Mouse (Mus musculus) layer of hippocampus, postnatal 25 days (tissue): Measurements from ENCODE around the gene Plvap. TPM values are rescaled to one million over a fixed set of nuclear protein-coding genes. Genes with fewer than 3 reads are reported as not detected.

Experiments used
- DNase-seq, 2 experiments: peaks; one replicate each; pipeline ENCODE4 v3.0.0; 2022; ENCODE audit warnings: mixed read lengths in 2 of 2, low spot score in 1 of 2; ENCODE audit errors: extremely low spot score in 1 of 2
- total RNA-seq, 2 experiments: library from RNA; stranded (reverse); gene quantifications; 2 replicates each; pipeline ENCODE4 v1.2.3; 2021

Plvap gene
- 1 to 10 TPM; 6.1 to 6.7 TPM for total RNA-seq

DNA sequence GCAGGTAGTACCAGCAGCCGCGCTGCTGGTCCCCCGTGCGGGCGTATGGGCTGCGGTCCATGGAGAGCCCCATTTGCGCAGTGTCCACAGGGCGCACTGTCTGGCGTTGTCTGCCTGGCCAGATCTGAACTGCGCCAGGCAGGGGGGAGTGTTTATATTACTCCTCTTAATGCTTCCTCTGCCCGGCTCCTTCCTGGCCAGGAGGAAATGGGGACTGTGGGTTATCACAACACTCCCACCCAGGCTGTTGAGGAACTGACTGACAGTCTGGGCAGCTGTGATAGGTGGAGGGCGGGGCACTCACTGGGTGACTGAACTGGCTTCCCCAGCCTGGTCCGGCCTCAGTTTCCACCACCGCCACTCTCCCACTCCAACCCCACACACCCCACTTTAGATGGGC is at the start of gene Plvap:
Gene Plvap (minus strand): TSS at position 109 of the 400 bp plus-strand sequence.
- no peak for DNase-seq

DNA sequence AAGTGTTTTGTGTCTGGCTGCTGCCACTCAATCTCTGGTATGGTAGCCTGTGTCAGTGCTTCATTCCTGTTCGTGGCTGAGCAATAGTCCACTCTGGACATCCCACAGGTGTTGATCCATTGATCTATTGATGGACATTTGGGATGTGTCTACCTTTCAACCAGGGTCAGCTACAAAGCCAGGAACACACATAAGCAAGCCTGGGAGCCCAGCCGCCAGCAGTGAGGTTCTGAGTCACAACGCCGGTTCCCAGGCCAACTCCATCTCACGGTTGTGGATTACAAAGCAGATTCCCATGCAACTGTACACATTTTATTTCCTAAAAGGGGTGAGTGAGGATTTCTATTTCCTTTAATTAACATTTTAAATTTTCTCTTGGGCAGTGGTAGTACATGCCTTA is 49.2 kb upstream of the Plvap start:
- no peak for DNase-seq

DNA sequence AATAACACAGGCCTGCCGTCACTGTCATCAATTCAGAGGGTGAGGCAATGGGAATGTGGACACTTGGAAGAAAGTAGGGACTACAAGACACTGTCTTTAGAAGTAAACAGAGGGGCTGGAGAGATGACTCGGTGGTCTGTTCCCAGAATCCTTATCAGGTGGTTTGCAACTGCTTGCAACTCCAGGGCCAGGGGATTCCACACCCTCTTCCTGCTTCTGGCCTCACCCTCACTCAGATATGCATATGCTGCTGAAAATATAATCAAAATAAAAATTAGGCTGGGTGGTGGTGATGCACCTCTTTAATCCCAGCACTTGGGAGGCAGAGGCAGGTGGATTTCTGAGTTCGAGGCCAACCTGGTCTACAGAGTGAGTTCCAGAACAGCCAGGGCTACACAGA is 48.5 kb upstream of the Plvap start:
- no peak for DNase-seq

DNA sequence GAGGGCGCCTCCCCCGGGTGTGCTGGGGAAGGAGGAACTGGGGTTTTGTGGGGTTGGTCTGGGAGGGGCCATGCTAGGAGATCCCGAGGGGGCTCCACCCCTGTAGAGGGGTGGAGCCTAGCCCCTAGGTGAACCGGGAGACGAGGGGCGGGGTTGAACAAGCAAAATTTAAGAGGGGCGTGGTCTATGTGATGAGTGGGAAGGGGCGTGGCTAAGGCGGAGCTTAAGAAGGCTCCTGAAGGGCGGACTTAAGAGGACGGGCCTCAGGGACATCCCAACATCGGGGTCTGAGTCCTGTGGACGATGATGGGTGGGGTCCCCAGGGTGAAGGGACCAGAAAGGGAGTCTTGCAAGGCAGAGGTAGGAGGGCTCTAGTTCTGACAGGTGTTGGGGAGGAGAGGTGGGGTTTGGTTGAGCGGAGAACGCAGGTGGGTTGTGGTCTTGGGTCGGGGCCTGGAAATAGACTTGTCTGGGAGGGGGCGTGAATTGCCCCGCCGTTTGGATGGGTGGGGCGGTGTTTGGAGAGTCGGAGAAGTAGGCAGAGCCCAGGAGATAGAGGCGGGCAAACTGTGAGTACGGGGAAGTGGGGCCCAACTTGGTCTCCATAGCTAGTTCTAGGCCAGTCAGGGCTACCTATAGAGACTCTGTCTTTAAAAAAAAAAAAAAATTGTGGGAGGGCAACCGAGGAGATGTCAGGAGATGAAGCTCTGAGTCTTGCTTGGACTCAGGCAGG is 47.6 kb upstream of the Plvap start:
- no peak for DNase-seq

DNA sequence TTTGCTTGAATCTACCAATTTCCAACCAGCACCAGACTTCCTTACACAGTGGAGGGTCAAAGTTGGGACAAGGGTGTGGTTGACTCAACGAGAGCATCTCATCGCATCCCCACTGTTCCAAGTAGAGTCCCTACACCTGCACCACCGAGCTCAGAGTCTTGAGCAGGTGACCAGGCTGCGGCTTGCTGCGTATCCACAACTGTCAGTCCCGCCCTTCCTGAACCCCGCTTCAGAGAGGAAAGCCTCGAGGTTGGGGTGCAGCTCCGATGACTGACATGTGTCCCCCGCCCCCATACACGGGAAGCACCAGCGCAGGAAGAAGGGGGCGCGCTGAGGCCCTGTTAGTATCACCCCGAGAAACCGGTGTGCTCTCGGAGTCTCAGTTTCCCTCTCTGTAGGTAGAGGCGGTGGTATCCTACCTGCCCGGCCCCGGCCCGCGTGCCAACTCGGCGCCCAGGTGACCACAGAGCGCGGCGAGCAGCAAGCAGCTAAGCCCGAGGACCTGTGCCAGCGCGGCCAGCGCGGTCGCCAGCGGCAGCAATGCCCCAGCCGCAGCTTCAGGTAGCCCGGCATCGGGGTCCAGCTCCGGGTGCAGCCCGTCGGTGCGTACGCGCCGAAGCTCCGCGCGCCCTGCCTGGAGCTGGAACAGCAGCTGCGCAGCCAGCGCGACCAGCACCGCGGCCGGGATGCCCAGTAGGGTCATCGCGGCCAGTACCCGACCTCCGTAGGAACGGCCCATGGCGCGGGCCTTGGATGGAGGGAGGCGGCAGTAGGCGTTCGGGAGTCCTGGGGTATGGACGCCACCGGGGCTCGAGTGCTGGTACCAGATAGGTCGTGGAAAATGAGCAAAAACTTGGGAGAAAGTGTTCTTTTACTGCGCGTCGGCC is 46.8 kb upstream of the Plvap start, which contains the start of gene Tmem221:
Gene Tmem221 (minus strand): TSS at position 801 of the 887 bp plus-strand sequence.
- no peak for DNase-seq

DNA sequence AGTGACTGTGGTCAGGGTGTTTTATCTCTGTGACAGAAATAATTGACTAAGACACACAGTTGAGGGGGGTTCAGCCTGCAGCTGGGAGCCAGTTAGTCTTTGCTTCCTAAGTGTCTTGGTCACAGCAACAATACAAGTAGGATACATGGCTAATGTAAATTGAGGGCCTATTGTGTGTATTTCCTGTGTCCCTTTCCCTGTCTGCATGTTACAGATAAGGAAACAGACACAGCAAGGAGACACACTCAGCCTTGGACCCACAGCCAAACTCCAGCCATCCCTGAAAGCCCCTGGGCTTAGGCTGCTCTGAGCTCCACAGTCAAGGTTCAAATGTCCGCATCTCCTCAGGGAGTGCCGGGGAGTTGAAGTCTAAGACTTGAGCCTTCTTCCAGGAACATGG is 43.1 kb upstream of the Plvap start:
- no peak for DNase-seq

DNA sequence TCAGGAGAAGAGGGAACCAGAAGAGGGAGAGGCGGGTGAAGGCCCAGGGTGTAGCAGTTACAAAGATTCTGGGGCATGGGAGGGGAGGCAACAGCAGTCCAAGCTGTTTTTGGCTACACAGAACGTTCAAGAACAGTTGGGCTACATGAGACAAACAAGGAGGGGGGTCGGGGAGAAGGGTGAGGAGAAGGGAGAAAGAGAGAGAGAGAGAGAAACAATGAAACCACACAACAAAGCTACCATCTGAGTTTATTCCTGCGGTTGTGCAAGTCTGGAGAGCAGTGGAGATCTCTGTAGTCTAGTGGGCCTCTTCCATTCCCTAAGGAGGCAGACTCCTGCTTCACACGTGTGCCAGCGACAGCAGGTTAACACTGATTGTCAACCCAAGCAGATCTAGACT is 42.4 kb upstream of the Plvap start:
- no peak for DNase-seq

DNA sequence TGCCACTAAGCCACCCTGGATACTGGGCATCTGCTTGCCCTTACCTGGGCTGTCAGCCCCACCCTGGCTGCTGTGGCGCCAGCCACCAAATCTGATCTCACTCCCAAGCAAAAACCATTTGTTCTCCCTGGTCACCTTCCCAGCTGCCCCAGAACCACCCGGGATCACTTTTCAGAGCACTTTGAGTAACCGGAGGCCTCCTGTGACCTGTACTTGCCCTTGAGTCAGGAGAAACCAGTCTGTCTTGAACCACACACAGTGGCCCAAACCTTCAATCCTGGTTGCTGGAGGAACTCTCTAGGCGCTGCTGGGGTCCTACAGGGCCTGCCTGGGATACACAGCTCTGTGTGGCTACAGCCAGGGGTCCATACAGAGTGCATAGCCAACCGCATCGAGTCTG is 41.2 kb upstream of the Plvap start:
- no peak for DNase-seq

DNA sequence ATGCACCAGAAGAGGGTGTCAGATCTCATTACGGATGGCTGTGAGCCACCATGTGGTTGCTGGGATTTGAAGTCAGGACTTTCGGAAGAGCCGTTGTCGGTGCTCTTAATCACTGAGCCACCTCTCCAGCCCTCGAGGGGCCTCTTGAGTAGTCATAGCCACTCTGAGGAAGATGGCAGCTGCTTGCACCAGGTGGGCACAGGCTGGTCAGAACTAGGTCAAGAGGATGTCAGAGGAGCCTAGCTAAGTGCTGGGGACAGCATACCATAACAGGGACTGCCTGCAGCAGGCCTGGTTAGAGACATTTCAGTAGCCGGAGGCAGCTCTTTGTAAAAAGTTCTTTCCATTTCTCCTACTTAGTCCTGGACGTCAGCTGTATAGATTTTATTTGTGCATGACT is 39.2 kb upstream of the Plvap start:
- no peak for DNase-seq

DNA sequence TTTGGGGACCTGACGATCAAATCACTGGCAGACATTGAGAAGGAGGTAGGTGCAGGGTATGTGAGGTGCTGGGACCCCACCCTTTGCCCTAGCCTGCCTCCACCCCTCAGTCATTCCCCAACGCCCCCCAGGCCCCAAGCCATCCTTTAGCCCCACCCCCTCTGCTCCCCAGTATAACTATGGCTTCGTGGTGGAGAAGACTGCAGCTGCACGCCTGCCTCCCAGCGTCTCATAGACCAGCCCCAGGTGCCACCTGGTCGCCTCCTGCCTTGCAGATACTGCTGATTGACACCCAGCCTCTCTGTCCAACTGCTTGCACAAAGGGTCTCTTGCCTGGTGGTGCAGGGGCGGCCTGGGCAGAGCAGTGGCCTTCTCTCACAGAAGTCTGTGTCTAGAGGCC is 36.0 kb upstream of the Plvap start:
- DNase-seq: no peak

DNA sequence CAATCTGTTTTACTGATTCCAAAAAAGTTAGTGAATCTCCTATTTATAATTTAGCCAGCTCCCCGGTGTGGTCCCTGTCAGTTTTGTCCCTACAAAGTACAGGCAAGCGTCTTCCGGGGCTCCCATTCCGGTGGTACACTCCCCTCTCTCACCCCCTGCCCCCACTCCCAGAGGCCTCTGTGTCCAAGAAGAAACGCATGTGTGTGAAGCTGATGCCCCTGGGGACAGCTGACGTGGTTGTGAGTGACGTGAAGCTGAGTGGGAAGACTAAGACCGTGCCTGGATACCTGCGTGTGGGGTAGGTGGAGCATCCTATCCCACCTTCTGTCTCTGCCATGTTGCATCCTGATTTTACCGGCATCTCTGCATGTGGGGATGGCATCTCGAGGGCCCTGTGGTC is 33.5 kb upstream of the Plvap start:
- DNase-seq: no peak

DNA sequence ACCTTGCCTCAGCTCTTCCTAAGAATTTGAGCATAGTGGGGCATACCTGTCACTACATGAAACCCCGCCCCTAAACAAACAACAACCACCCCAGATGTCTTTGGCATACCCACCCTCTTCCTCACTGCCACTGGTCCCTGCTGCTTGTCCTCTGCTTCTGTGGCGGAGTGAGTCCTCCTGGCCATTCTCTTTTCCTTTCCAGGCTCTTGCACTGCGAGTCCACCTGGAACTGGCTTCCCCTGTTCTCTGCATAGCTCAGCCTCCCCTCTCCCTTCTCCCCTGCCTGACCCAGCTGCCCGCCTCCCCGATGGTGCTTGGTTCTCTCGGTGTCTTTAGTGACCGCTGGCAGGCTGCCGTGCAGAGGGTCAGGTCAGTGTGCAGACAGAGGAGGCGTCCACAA is 32.2 kb upstream of the Plvap start:
- DNase-seq: no peak

DNA sequence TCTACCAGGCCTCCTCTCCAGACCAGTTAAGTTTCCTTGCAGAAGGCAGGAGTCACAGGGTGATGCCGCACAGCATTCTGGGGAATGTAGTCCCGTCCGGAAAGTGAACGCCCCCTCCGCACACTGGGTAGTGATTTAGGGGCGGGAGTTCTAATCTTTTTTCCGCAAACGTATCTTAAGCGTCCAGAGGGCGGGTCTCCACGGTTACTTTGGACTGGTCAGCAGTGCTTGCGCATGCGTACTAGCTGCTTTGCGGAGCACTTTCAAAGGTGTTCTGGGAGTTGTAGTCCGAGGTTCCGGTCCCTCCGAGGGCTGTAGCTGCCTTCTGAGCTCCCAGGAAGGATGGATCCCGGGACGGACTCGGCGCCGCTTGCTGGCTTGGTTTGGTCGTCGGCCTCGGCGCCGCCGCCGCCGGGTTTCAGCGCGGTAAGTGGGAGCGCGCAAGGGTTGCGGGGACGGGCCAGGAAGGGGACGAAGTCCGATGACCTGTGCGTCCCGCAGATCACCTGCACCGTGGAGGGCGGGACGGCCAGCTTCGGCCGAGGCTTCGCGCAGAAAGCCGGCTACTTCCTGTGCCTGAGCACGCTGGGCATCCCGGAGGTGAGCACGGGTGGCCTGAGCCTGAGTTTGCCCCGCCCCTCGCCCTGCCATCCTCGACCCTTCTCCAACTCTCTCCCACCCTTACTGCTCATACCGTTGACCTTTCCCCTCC is 31.2 kb upstream of the Plvap start, which contains the start of gene Mvb12a:
Gene Mvb12a (plus strand): TSS at position 291 of the 712 bp plus-strand sequence.
- DNase-seq: peak; percentile 77 to 81

DNA sequence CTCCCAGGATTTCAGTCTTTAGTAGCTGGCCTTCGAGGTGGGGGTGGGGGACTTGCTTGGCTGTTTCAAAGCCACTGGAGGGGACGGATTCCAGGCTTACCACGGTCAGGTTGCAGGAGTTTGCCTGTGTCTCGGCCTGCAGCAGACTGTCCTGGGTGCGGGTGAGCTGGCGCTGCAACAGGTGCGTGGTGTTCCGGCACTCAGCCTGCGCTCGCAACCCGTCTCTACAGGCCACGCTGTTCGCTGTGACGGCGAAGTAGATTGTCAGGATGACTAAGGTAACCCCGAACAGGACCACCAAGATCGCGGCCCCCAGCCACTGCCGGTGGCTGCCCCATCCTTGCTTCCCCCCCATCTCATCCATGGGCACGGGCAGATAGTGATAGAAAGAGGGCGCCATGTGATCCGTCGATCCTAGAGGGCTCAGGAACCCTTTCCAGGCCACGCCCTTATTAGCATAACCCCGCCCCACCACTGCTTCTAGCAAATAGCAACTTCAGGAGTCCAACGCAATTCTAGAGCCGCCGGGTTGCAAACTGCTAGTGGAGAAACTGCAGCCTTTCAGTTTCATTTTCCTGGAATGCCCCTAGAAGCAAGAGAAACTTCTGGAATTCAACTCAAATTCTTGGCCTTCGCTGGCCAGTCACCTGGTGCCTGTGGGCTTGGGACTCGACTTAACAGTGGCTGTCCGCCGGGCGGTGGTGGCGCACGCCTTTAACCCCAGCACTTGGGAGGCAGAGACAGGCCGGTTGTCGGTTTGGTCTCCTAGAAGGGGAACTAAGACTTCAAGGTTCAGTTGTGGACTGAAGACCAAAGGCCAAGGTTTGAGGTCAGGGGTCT is 25.7 kb upstream of the Plvap start, which contains the start of gene Bst2:
Gene Bst2 (minus strand): TSS at position 429 of the 840 bp plus-strand sequence.
- no peak for DNase-seq

DNA sequence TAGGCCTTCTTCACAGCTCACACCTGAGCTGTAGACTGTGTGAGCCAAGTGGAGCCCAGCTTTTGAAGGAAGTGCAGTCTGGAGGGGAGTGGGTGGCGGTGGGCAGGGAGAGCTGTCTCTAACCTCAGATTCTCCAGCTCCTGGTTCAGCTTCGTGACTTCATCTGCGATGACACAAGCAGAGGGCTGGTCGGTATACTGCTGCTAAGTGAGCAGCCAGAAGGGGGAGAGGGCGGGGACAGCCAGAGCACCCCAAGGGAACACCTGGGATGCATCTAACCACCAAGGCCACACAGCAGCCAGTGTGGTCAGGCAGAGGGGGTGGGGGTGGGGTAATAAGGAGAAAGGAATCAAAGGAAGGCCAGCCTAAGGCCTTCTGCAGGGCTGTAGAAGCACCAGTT is 24.1 kb upstream of the Plvap start:
- DNase-seq: no peak

DNA sequence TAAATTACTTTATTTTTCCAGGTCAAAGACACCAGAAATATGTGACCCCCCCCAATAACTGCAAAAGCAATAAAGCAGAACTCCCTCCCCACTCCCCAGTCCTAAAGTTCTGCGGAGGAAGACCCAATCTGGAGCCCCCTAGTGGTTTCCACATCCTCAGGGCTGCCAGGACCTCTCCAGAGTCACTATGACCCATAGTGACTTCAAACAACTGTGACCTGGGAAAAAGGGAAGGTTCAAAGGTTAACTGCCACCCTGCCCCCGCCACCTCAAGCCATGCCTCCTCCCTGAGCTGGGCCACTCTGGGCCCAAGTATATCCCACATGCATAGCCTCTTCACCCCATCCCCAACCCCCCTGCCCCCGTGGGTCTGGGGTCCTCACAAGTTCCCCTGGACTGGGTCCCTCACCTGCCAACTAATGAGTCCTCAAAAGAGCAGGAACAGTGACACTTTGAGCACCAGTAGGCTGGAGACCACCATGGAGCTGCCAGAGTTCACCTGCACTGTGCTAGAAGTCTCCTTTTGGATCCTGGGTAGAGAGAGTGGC is 22.8 kb upstream of the Plvap start:
- no peak for DNase-seq

DNA sequence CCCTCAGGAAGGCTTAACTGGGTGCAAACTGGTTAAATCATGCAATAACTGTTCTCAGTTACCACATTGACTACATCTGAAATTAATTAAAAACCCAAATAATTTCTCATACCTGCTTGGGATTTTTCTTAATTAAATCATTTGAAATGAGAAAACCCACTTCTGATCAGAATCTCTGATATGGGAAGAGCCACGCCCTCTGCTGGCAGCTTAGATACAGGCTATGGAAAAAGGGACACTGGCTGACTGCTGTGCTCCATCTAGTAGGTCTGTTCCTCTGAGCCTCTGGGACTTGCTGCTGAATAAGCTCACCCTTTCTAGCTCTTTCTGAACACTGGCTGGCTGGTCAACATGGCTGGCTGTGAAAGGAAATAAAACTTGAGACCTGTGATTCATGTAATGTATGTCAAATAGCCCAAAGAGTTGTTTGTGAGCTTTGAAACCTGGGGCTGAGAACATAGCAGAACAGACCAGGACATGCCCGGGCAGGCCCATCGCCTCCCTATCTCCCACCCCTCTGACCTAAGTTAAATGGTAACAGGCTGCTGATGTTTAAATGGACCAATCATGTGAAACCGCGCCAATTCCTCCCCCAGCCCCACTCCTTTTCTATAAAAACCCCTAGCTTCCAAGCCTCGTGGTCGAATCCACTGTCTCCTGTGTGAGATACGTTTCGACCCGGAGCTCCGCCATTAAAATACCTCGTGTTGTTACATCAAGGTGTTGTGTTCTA is 19.3 kb upstream of the Plvap start:
- DNase-seq: peak in 1 of 2 experiments; percentile 56

DNA sequence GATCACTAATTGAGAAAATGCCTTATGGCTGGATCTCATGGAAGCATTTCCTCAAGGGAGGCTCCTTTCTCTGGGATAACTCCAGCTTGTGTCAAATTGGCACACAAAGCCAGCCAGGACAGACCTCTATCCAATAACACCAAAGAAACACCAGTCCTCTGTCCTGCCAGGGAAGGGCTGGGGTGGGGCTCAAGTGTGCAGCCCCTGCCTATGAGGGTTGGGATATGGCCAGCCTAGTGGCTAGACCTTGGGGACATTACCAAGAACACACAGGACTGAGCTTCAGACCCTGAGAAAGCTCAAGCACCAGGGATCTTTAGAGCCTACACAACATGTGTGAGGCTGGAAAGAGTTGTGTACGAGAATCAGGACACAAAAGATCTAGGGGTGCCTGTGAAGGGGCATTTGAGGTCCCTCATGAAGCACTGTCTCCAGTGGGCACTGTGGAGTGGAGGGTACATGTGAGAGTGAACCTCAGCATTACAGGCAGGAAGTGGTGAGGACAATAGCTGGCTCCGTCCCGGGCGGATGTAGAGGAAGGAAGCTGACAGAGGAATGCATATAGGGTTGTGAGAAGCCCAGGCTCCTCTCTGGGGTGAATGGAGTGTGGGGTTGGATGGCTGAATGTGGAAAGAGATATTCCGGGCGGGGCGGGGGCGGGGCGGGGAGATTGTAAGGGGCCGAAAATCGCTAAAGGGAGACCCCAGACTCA is 17.0 kb upstream of the Plvap start:
- no peak for DNase-seq
